Comparison of ENCODE assay signal across 10 mouse cellular contexts in the genomic region with DNA sequence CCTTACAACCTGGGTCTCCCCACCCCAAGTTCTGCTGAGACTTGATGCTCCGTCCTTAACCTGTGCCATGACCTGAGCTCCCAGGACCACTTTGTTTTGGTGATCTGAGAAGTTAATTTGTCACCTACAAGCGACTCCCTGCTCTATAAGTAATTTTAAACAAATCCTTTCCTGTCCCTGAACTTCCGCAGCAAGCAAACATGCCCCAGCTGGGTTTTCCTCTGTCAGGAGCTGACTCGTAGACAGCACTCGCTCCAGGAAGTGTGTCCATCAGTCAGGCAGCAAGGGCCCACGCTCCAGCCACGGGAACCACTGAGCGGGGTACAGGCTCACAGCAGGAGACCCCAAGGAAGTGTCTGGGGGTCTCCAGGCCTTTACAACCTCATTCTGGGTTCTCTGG.
DNase-seq lines count a peak whose midpoint lies in the region; ATAC-seq and TF ChIP-seq lines count a peak whose summit lies in the region.
"Had no signal": no experiment of that assay in that cellular context is flagged by ENCODE, and none has a peak within 500 bp of the region (broad histone marks: within the 10 kb centered on the region; RNA-seq: fewer than 3 reads in every experiment).

No protein-coding gene starts in this region.

- peaks cover 59% of the 10 kb centered on the region for H3K4me1 ChIP-seq in kidney, embryonic 14.5 days (ENCODE audit: control insufficient read depth, insufficient read depth, low read length)
- H3K4me1 ChIP-seq in forebrain, embryonic 12.5 days: peaks cover 74% of the 10 kb centered on the region
- peaks cover 92% of the 10 kb centered on the region for H3K4me1 ChIP-seq in limb, embryonic 10.5 days
- H3K4me1 ChIP-seq in midbrain, postnatal 0 days (ENCODE audit: insufficient read depth, low read length): peaks cover 24% of the 10 kb centered on the region

- DNase-seq in kidney, adult 8-10 months: no peak
- DNase-seq in limb, embryonic 10.5 days (ENCODE audit: low spot score): no peak
- no peak for DNase-seq in midbrain, postnatal 0 days (ENCODE audit: low spot score)
- no peak for DNase-seq in ovary, adult 18-20 months (ENCODE audit: low spot score)
- no peak for DNase-seq in layer of hippocampus, postnatal 25 days (ENCODE audit: extremely low spot score in 1 of 2, low spot score in 1 of 2)
- DNase-seq: adrenal gland, postnatal 25 days; layer of hippocampus, adult 9-11 months had no signal

- H3K9ac ChIP-seq in kidney, embryonic 14.5 days (ENCODE audit: low read depth, low read length): no peak overlapping the region; the same call in 1 of the 2 replicates
- no peak overlapping the region for H3K9ac ChIP-seq in forebrain, embryonic 12.5 days
- H3K9ac ChIP-seq in midbrain, postnatal 0 days (replicated peaks; ENCODE audit: low read length, poor library complexity, severe bottlenecking): no peak overlapping the region

- H3K4me2 ChIP-seq in kidney, embryonic 14.5 days (replicated peaks; ENCODE audit: low read depth, low read length): no peak overlapping the region
- H3K4me2 ChIP-seq in forebrain, embryonic 12.5 days: no peak overlapping the region
- H3K4me2 ChIP-seq in midbrain, postnatal 0 days (ENCODE audit: low read depth, low read length, poor library complexity, severe bottlenecking): no peak overlapping the region

- no peaks in the 10 kb centered on the region for H3K9me3 ChIP-seq in kidney, embryonic 14.5 days (ENCODE audit: control insufficient read depth, low read length)
- no peaks in the 10 kb centered on the region for H3K9me3 ChIP-seq in forebrain, embryonic 12.5 days
- H3K9me3 ChIP-seq in limb, embryonic 10.5 days (replicated peaks): no peaks in the 10 kb centered on the region
- no peaks in the 10 kb centered on the region for H3K9me3 ChIP-seq in midbrain, postnatal 0 days (ENCODE audit: low read length)

- no peaks in the 10 kb centered on the region for H3K27me3 ChIP-seq in kidney, embryonic 14.5 days (ENCODE audit: control insufficient read depth, insufficient read depth, low read length)
- H3K27me3 ChIP-seq in forebrain, embryonic 12.5 days: no peaks in the 10 kb centered on the region
- H3K27me3 ChIP-seq in limb, embryonic 10.5 days (ENCODE audit: low read depth, poor library complexity, severe bottlenecking): no peaks in the 10 kb centered on the region
- no peaks in the 10 kb centered on the region for H3K27me3 ChIP-seq in midbrain, postnatal 0 days (ENCODE audit: insufficient read depth, low read length)

- no peak for ATAC-seq in kidney, embryonic 14.5 days (ENCODE audit: low FRiP score, low TSS enrichment)
- ATAC-seq in forebrain, embryonic 12.5 days (ENCODE audit: low FRiP score): no peak
- no peak for ATAC-seq in midbrain, postnatal 0 days (ENCODE audit: low FRiP score)
- ATAC-seq in megakaryocyte progenitor cell, adult 5-6 weeks (replicated peaks; ENCODE audit: poor library complexity): no peak

- 7% methylated on average over 8 of the region's 8 CpGs for WGBS in kidney, embryonic 14.5 days
- WGBS in forebrain, embryonic 12.5 days: 39% methylated on average over 8 of the region's 8 CpGs
- WGBS in limb, embryonic 10.5 days: 19% methylated on average over 8 of the region's 8 CpGs
- WGBS in midbrain, postnatal 0 days: 43% methylated on average over 8 of the region's 8 CpGs

- peaks cover 4% of the 10 kb centered on the region; the same call in 1 of the 2 replicates for H3K36me3 ChIP-seq in kidney, embryonic 14.5 days (ENCODE audit: control insufficient read depth, insufficient read depth, low read length)
- peaks cover 32% of the 10 kb centered on the region for H3K36me3 ChIP-seq in forebrain, embryonic 12.5 days (replicated peaks)
- peaks cover 54% of the 10 kb centered on the region for H3K36me3 ChIP-seq in limb, embryonic 10.5 days
- no peaks in the 10 kb centered on the region for H3K36me3 ChIP-seq in midbrain, postnatal 0 days (ENCODE audit: insufficient read depth, low read length)

- H3K4me3 ChIP-seq in kidney, embryonic 14.5 days (ENCODE audit: low read length): no peak overlapping the region
- no peak overlapping the region for H3K4me3 ChIP-seq in forebrain, embryonic 12.5 days (replicated peaks)
- H3K4me3 ChIP-seq in limb, embryonic 10.5 days: no peak overlapping the region
- H3K4me3 ChIP-seq in midbrain, postnatal 0 days (ENCODE audit: low read depth, low read length): no peak overlapping the region

- TF ChIP-seq CTCF in midbrain, postnatal 0 days (IDR thresholded peaks at IDR 0.05): no peak

- H3K27ac ChIP-seq in kidney, embryonic 14.5 days (ENCODE audit: low read depth, low read length): peak overlapping the region; percentile 86
- H3K27ac ChIP-seq in forebrain, embryonic 12.5 days: peak overlapping the region; percentile 70
- peak overlapping the region; percentile 86 for H3K27ac ChIP-seq in limb, embryonic 10.5 days
- peak overlapping the region; percentile 47 for H3K27ac ChIP-seq in midbrain, postnatal 0 days (ENCODE audit: low read depth, low read length)
